Mouse (Mus musculus): ENCODE results near the gene Xrra1. TPM values are rescaled to one million over a fixed set of nuclear protein-coding genes. Genes with fewer than 3 reads are reported as not detected.
"Not testable (repeated sequence)": the region's sequence is repeated elsewhere in the genome, so short reads cannot be mapped to it uniquely, and the experiment has no call there.

The Xrra1 gene
- total RNA-seq (2014; rRNA removed) = 0.13 TPM in 1 of 2 replicates, not detected in the other
- polyA plus RNA-seq (2012; rRNA removed) = not detected in 2 replicates

DNA sequence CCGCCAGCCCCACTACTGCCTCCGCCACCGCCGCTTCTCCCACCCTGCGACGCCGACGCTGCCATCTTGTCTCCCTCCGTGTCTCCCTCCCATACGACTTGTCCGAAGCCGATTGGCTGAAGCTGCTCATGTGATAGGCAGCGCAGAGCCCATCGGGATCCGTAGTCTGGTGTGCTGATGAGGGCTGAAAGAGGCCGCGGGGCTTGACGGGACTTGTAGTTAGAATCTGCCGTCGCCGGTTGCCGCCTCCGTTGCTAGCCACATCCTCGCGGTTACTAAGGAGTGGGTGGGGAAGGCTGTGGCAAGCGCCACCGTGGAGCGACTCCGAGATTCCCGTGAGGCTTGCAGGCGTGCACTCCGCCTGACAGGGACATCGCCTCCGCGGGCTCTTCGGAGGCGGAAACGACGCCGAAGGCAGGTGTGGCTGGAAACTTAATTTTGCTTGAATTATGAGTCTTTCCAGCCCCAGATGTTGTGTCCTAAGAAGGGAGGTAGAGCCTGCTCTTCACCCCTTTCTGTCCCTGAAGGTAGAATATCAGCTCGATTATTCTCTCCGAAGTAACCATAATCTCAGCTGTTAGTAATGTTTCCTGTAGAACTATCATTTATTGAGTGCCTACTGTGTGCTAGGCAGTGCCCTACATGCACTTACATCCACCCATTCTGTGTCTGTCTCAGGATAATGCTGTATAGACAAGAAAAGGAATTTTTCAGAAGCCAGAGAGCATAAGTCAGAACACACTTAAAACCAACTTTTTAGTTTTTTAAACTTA is at the start of gene Xrra1:
Xrra1 (plus strand) TSS at position 304 of the 773 bp plus-strand sequence.
- peak; percentile 95 for DNase-seq (ENCODE audit: extremely low read depth, low read depth, low spot score)
- Histone ChIP-seq H3K9ac (ENCODE audit: low read depth, low read length) (peak within 1 kb of the TSS; percentile 81), H3K27me3 (ENCODE audit: control insufficient read depth, insufficient read depth, low read length) (no peaks in the 10 kb centered on the region), H3K36me3 (ENCODE audit: control insufficient read depth, insufficient read depth, low read length) (peaks cover 4% of the 10 kb centered on the region), H3K4me3 (ENCODE audit: insufficient read depth, low read depth, low read length) (peak within 1 kb of the TSS; percentile 71), H3K4me1 (ENCODE audit: control insufficient read depth, insufficient read depth, low read length) (peaks cover 12% of the 10 kb centered on the region), H3K79me2 (ENCODE audit: control insufficient read depth, insufficient read depth, low read length) (peaks cover 20% of the 10 kb centered on the region; the same call in 1 of the 2 replicates), H3K27ac (replicated peaks; ENCODE audit: insufficient read depth, low read depth, low read length) (peak within 1 kb of the TSS; percentile 45)
- WGBS = under 1% methylated on average over 42 of the region's 42 CpGs
- TF ChIP-seq POLR2A (IDR thresholded peaks at IDR 0.05; ENCODE audit: extremely low read depth, insufficient read depth, low read length) = peak; percentile 84
- TF ChIP-seq CTCF (IDR thresholded peaks at IDR 0.05; ENCODE audit: low read depth, low read length) = no peak

DNA sequence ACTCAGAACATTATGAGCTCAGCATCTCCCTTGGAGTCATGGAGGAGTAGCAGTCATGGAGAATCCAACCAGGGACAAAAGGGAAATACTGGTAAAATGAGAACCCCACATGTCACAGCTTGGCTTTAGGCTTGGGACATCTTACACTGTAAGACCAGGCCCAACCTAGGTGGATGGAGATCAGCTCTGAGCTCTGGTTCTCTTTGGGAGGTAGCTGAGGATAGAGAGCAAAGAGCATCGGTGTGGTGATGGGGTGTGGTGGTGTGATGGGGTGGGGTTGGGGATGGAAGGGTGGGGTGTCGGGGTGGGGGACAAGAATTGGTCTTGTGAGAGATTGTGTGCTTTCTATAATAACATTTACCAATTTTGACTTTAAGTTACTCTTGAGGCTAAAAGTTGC is 48.1 kb upstream of the Xrra1 start:
- Histone ChIP-seq H3K36me3 (ENCODE audit: control insufficient read depth, insufficient read depth, low read length) (no peaks in the 10 kb centered on the region), H3K27me3 (ENCODE audit: control insufficient read depth, insufficient read depth, low read length) (no peaks in the 10 kb centered on the region), H3K79me2 (ENCODE audit: control insufficient read depth, insufficient read depth, low read length) (no peaks in the 10 kb centered on the region), H3K9ac (ENCODE audit: low read depth, low read length) (no peak overlapping the region), H3K4me3 (ENCODE audit: insufficient read depth, low read depth, low read length) (no peak overlapping the region), H3K4me1 (ENCODE audit: control insufficient read depth, insufficient read depth, low read length) (peaks cover 6% of the 10 kb centered on the region), H3K27ac (replicated peaks; ENCODE audit: insufficient read depth, low read depth, low read length) (no peak overlapping the region)
- DNase-seq (ENCODE audit: extremely low read depth, low read depth, low spot score) = no peak
- TF ChIP-seq POLR2A (IDR thresholded peaks at IDR 0.05; ENCODE audit: extremely low read depth, insufficient read depth, low read length) = no peak
- no peak for TF ChIP-seq CTCF (IDR thresholded peaks at IDR 0.05; ENCODE audit: low read depth, low read length)
- WGBS = 98% methylated on average over 2 of the region's 2 CpGs

GRCm38 (mm10) chr7:99811661-99812060 is 47.3 kb upstream of the Xrra1 start:
- no peak for DNase-seq (ENCODE audit: extremely low read depth, low read depth, low spot score)
- no peak overlapping the region for H3K27ac ChIP-seq (replicated peaks; ENCODE audit: insufficient read depth, low read depth, low read length)
- H3K9ac ChIP-seq (ENCODE audit: low read depth, low read length) = no peak overlapping the region
- no peak overlapping the region for H3K4me3 ChIP-seq (ENCODE audit: insufficient read depth, low read depth, low read length)
- no peaks in the 10 kb centered on the region for H3K36me3 ChIP-seq (ENCODE audit: control insufficient read depth, insufficient read depth, low read length)
- H3K79me2 ChIP-seq (ENCODE audit: control insufficient read depth, insufficient read depth, low read length) = no peaks in the 10 kb centered on the region
- H3K4me1 ChIP-seq (ENCODE audit: control insufficient read depth, insufficient read depth, low read length) = peaks cover 6% of the 10 kb centered on the region
- WGBS = 94% methylated on average over 4 of the region's 4 CpGs
- TF ChIP-seq POLR2A (IDR thresholded peaks at IDR 0.05; ENCODE audit: extremely low read depth, insufficient read depth, low read length) = no peak
- TF ChIP-seq CTCF (IDR thresholded peaks at IDR 0.05; ENCODE audit: low read depth, low read length) = no peak
- no peaks in the 10 kb centered on the region for H3K27me3 ChIP-seq (ENCODE audit: control insufficient read depth, insufficient read depth, low read length)

DNA sequence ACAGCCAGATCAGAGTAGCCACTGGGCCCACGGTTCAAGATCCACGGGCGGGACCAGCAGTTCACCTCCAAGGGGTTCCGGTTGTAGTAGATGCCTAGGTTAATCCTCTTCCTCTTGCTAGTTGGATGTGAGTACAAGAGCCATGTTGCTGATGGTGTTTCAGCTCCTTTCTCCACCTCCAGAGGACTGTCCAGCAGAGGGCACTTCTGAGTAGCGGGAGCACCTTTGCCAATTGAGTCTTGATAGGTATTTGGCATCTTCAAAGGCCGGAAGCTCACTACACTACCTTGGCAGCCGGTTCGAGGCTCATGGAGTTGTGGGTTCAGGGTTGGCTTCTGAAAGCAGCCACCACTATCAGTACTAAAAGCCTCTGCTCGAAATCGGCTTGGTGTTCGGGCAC is 45.5 kb upstream of the Xrra1 start:
- H3K4me3 ChIP-seq (ENCODE audit: insufficient read depth, low read depth, low read length) = no peak overlapping the region
- no peaks in the 10 kb centered on the region for H3K79me2 ChIP-seq (ENCODE audit: control insufficient read depth, insufficient read depth, low read length)
- no peaks in the 10 kb centered on the region for H3K27me3 ChIP-seq (ENCODE audit: control insufficient read depth, insufficient read depth, low read length)
- no peak overlapping the region for H3K9ac ChIP-seq (ENCODE audit: low read depth, low read length)
- peak; percentile 63 for DNase-seq (ENCODE audit: extremely low read depth, low read depth, low spot score)
- no peak for TF ChIP-seq POLR2A (IDR thresholded peaks at IDR 0.05; ENCODE audit: extremely low read depth, insufficient read depth, low read length)
- TF ChIP-seq CTCF (IDR thresholded peaks at IDR 0.05; ENCODE audit: low read depth, low read length) = peak; percentile 72
- no peaks in the 10 kb centered on the region for H3K36me3 ChIP-seq (ENCODE audit: control insufficient read depth, insufficient read depth, low read length)
- peaks cover 4% of the 10 kb centered on the region; the same call in 1 of the 2 replicates for H3K4me1 ChIP-seq (ENCODE audit: control insufficient read depth, insufficient read depth, low read length)
- H3K27ac ChIP-seq (replicated peaks; ENCODE audit: insufficient read depth, low read depth, low read length) = no peak overlapping the region
- 74% methylated on average over 11 of the region's 11 CpGs for WGBS

DNA sequence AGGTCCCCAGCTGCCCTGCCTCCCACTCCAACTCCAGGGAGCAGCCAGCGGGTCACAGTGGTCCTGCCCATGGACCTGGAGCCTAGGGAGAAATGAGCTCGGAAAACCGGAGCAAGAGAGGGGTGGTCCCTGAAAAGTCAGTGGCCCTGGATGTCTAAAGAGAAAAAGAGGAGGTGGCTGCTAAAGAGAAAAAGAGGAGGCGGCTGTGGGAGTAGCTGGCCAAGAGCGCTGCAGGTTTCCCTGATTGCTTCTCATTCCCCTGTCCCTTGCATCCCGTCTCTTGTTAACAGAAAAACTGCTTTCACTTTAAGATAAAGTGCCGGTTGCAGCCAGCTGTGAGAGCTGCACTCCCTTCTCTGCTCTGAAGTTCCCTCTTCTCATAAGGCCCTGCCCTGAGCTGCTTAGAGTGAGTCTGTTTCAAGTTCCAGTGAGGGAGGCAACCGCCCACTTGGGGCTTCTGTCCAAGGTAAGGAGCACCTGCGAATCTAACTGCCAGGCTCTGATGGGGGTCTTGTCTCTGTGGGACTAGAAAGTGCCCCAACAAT is 40.7 kb upstream of the Xrra1 start:
- H3K4me1 ChIP-seq (ENCODE audit: control insufficient read depth, insufficient read depth, low read length); DNase-seq (ENCODE audit: extremely low read depth, low read depth, low spot score); H3K36me3 ChIP-seq (ENCODE audit: control insufficient read depth, insufficient read depth, low read length); H3K9ac ChIP-seq (ENCODE audit: low read depth, low read length); H3K4me3 ChIP-seq (ENCODE audit: insufficient read depth, low read depth, low read length); H3K79me2 ChIP-seq (ENCODE audit: control insufficient read depth, insufficient read depth, low read length); H3K27me3 ChIP-seq (ENCODE audit: control insufficient read depth, insufficient read depth, low read length): not testable (repeated sequence)
- WGBS = 74% methylated on average over 9 of the region's 9 CpGs
- H3K27ac ChIP-seq (replicated peaks; ENCODE audit: insufficient read depth, low read depth, low read length) = 0 out of 2 replicates have a peak overlapping the region, but pooled peaks have one; percentile 26

DNA sequence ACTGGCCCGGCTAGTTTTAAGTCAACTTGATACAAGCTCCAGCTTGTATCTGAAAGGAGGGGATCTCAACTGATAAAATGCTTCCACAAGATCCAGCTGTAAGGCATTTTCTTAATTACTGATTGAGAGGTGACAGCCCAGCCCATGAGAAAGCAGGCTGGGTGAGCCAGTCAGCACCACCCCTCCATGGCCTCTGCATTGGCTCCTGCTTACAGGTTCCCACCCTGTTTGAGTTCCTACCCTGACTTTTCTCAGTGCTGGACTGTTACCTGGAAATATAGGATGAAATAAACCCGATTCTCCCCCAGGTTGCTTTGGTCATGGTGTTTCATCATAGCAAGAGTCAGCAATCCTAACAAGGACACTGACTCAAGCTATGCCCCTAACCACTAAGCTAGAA is 37.0 kb upstream of the Xrra1 start:
- Histone ChIP-seq H3K36me3 (ENCODE audit: control insufficient read depth, insufficient read depth, low read length) (peaks cover 5% of the 10 kb centered on the region; the same call in 1 of the 2 replicates), H3K27ac (replicated peaks; ENCODE audit: insufficient read depth, low read depth, low read length) (no peak overlapping the region), H3K79me2 (ENCODE audit: control insufficient read depth, insufficient read depth, low read length) (no peaks in the 10 kb centered on the region), H3K9ac (ENCODE audit: low read depth, low read length) (no peak overlapping the region), H3K4me3 (ENCODE audit: insufficient read depth, low read depth, low read length) (no peak overlapping the region), H3K27me3 (ENCODE audit: control insufficient read depth, insufficient read depth, low read length) (no peaks in the 10 kb centered on the region), H3K4me1 (ENCODE audit: control insufficient read depth, insufficient read depth, low read length) (0 out of 2 replicates have a peak, but pooled peaks cover 2% of the 10 kb centered on the region)
- WGBS = 91% methylated on average over 2 of the region's 2 CpGs
- TF ChIP-seq POLR2A (IDR thresholded peaks at IDR 0.05; ENCODE audit: extremely low read depth, insufficient read depth, low read length) = no peak
- TF ChIP-seq CTCF (IDR thresholded peaks at IDR 0.05; ENCODE audit: low read depth, low read length) = no peak
- no peak for DNase-seq (ENCODE audit: extremely low read depth, low read depth, low spot score)

Measured in liver, adult 2 months (tissue).